Mouse (Mus musculus) erythroblast, adult 5-6 weeks (primary cell): ENCODE results near the gene 4931409K22Rik. TPM values are rescaled to one million over a fixed set of nuclear protein-coding genes. Genes with fewer than 3 reads are reported as not detected.

ENCODE experiments used
- ATAC-seq: replicated peaks from 2 replicates; pipeline ENCODE4 v1.8.0; 2016; ENCODE audit warnings: moderate number of reproducible peaks, mild to moderate bottlenecking, moderate TSS enrichment, inconsistent platforms; ENCODE audit not compliant: poor library complexity, low FRiP score, severe bottlenecking
- total RNA-seq, 2 experiments: library from RNA; stranded (forward) in 1 of 2; stranded (reverse) in 1 of 2; fragments of 150-400 nt in 1 of 2; fragments of 200-764, 138-1000 nt in 1 of 2; gene quantifications; 2 replicates each; pipeline versions ENCODE4 v1.2.3 to v1.2.4; 2015 to 2017; ENCODE audit warnings: low replicate concordance in 2 of 2

4931409K22Rik gene
- total RNA-seq, 2 experiments from 2014 or later = not detected

- no peak for ATAC-seq
Measured at GRCm38 (mm10) chr5:24550598-24551316, 5.9 kb downstream of the 4931409K22Rik start.

- no peak for ATAC-seq
Measured at GRCm38 (mm10) chr5:24542643-24543042, 14.0 kb downstream of the 4931409K22Rik start.

GRCm38 (mm10) chr5:24541144-24541569, 15.5 kb downstream of the 4931409K22Rik start:
- ATAC-seq = no peak

GRCm38 (mm10) chr5:24540387-24541143, 16.0 kb downstream of the 4931409K22Rik start, which contains the start of gene Asb10:
Gene Asb10, minus strand, starts transcription at chr5:24540978.
- no peak for ATAC-seq

- ATAC-seq = no peak
Measured at GRCm38 (mm10) chr5:24539571-24540296, 16.9 kb downstream of the 4931409K22Rik start.

GRCm38 (mm10) chr5:24537618-24538017, 19.0 kb downstream of the 4931409K22Rik start:
- ATAC-seq = 0 out of 2 replicates have a peak, but pooled peaks have one; percentile 10

- no peak for ATAC-seq
Measured at GRCm38 (mm10) chr5:24536511-24536910, 20.1 kb downstream of the 4931409K22Rik start.

- ATAC-seq = no peak
Measured at GRCm38 (mm10) chr5:24535731-24536130, 20.9 kb downstream of the 4931409K22Rik start.

GRCm38 (mm10) chr5:24534292-24534691, 22.3 kb downstream of the 4931409K22Rik start:
- no peak for ATAC-seq

GRCm38 (mm10) chr5:24533391-24533790, 23.2 kb downstream of the 4931409K22Rik start:
- ATAC-seq = no peak

GRCm38 (mm10) chr5:24530042-24530689, 26.4 kb downstream of the 4931409K22Rik start:
- peak; percentile 98 for ATAC-seq

- ATAC-seq = no peak
Measured at GRCm38 (mm10) chr5:24527780-24528179, 28.8 kb downstream of the 4931409K22Rik start.

GRCm38 (mm10) chr5:24526889-24527230, 29.7 kb downstream of the 4931409K22Rik start, which contains the start of gene Gbx1:
Gene Gbx1, minus strand, starts transcription at chr5:24527202.
- ATAC-seq = no peak

- ATAC-seq = no peak
Measured at GRCm38 (mm10) chr5:24526190-24526888, 30.3 kb downstream of the 4931409K22Rik start.

GRCm38 (mm10) chr5:24525360-24526189, 31.0 kb downstream of the 4931409K22Rik start:
- no peak for ATAC-seq

- no peak for ATAC-seq
Measured at GRCm38 (mm10) chr5:24524522-24524921, 32.1 kb downstream of the 4931409K22Rik start.

GRCm38 (mm10) chr5:24523806-24524205, 32.8 kb downstream of the 4931409K22Rik start:
- no peak for ATAC-seq

GRCm38 (mm10) chr5:24521366-24521765, 35.2 kb downstream of the 4931409K22Rik start:
- ATAC-seq = no peak
